Mouse (Mus musculus) gastrocnemius, postnatal 4 days (tissue): ENCODE results near the gene Ntn1. TPM values are rescaled to one million over a fixed set of nuclear protein-coding genes. Genes with fewer than 3 reads are reported as not detected.
A peak's percentile ranks its signal among the peaks of the same experiment; 100 is the strongest.

Source experiments
- DNase-seq, 2 experiments: peaks; one replicate each; pipeline ENCODE4 v3.0.0; 2021 to 2022; ENCODE audit warnings: low spot score in 2 of 2, mixed read lengths in 2 of 2
- long read RNA-seq, 2 experiments: library from polyadenylated mRNA; stranded (forward); transcript quantifications; one replicate each; pipeline ENCODE4 v2.0.0; 2021
- total RNA-seq, 2 experiments: library from RNA; stranded (reverse); gene quantifications; 2 replicates each; pipeline ENCODE4 v1.2.3; 2021

Gene Ntn1
- total RNA-seq, result 10 to 100 TPM; 28.6 to 29.0 TPM
- long read RNA-seq, experiment 1, full-length matches to known transcripts, result 2 of 10 reads
- long read RNA-seq, experiment 1, partial matches to known transcripts, result 0 of 10 reads
- long read RNA-seq, experiment 1, other reads (novel, unspliced or antisense), result 8 of 10 reads
- long read RNA-seq, experiment 2, partial matches to known transcripts, result 0 of 9 reads
- long read RNA-seq, experiment 2, other reads (novel, unspliced or antisense), result 9 of 9 reads

DNA sequence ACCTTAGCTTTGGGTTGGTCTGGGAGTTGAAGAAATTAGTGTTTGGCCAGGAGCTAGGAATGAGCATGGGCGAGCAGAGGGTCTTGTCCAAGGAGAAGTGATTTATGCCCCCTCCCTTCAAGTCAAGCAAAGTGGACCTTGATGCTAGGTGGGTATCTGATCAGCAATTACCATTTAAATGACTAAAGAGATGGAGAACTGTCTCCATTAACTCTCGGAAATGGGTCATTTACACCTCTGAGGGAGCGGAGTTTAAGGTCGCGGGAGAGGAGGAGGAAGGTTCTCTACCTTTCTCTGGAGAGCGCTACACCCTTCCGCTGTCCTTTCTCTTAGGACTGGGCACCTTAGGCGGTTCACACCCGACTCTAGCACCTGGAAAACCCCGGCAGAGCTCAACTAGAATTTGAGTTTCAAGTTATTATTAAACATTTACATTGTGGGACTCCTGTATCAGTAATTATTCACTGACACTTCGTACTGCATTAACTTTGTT is at the start of gene Ntn1:
Ntn1 (minus strand) TSS at position 97 of the 493 bp plus-strand sequence.
- DNase-seq, result no peak

GRCm38 (mm10) chr11:68448356-68448755 is 47.7 kb upstream of the Ntn1 start:
- no peak for DNase-seq

DNA sequence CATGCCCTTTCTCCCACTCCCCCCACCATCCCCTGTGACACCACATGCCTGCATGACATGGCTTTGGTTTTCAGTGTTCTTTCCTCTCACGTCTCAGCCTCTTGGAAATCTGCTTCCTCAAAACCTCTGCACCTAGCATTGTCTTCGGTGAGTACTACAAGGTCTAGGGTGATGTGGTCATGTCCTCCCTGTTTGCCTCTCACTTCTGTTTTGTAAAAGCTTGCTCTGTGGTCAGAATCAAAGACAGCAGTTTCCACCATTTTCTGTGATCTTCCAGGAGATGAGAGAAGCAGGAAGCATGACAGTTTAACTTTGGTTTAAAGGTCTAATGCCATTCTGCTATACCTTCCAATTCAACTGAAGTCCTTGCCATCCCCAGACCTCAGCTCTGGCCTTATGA is 46.6 kb upstream of the Ntn1 start:
- DNase-seq, result no peak

- DNase-seq, result no peak
Observed at GRCm38 (mm10) chr11:68446547-68446946, 45.9 kb upstream of the Ntn1 start.

- DNase-seq, result no peak
Observed at GRCm38 (mm10) chr11:68445901-68446300, 45.3 kb upstream of the Ntn1 start.

DNA sequence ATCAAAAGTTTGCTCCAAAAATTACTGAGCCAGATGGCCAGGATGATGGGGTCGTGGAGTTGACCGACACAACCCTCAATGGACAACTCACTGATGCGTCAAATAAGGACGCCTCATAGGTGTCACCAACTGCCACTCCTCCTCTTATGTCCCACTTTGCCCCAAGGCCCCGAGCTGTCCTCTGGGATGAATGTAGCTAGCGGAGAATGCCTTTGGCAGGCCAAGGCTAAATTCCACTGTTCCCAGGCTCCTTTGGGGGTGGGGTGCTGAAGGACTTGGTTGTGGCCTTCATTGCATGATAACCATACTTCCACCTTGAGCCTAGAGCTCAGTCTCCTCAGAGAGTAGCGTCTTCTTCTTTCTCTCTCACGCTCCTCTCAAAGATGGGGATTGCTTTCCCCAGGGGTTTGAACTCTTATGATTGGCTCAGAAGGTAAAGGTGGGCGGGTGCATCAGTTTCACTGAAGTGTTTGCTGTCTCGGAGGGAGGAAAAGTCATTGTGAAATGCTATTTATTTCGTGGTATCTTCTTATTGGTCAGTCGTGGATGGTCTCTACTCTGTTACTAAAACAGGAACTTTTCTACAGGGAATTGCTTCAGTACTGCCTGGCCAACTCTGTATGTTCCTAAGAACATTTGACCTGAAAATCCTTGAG is 42.5 kb upstream of the Ntn1 start:
- no peak for DNase-seq

DNA sequence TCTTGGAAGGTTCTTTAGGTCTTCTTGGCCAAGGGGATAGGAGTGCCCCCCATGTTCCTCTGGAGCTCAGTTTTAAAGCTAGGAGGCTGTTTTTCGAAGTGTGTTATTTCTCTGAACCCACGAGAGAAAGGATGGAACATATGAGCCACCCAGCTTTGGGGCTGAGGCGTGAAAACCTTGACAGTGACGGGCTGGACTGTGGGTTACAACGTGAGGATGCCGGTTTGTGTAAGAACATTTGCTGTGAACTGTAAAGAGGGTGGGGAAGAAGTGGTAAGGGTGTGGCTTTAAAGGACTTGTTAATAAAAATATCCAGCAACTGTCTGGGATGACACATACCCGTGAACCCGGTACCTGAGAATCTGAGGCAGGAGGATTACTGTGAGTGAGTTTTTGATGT is 41.7 kb upstream of the Ntn1 start:
- no peak for DNase-seq

- no peak for DNase-seq
Observed at GRCm38 (mm10) chr11:68440965-68441364, 40.3 kb upstream of the Ntn1 start.

DNA sequence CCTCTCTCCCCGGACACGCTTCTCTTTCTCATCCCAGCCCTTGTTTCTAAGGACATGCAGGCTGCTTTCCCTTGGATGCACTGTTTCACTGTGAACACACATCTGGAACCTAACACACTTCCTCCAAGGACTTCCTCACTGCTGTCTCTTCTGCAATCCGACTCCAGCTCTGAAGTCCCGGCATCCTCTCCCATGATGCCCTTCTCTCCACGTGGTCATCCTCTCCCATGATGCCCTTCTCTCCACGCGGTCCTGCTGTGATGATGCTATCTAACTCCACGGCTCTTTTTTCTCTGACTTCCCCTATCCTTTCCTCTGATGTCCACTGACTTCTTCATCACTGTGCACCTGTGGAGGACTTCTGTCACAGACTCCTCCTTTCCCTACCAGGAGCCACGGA is 39.5 kb upstream of the Ntn1 start:
- no peak for DNase-seq

GRCm38 (mm10) chr11:68436376-68436775 is 35.8 kb upstream of the Ntn1 start:
- DNase-seq, result no peak

GRCm38 (mm10) chr11:68435601-68436000 is 35.0 kb upstream of the Ntn1 start:
- no peak for DNase-seq

DNA sequence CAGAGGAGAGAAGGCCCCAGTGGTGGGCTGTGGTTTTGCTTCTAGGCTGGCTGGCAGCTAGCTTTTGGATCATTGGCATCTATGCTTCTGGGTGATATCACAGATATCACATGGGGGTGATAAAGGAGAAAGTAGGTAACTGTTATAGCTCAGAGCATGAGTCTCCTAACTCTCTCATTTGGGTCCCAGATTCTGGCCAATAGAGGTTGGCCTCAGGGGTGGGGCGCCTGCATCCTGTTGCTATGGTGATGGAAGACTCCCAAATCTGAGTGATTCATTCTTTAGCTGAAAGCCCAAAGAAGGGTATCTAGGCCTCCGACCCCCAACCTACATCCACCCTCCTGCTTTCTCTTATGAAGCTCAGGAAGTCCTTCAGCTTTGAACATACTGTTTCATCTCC is 34.1 kb upstream of the Ntn1 start:
- no peak for DNase-seq

DNA sequence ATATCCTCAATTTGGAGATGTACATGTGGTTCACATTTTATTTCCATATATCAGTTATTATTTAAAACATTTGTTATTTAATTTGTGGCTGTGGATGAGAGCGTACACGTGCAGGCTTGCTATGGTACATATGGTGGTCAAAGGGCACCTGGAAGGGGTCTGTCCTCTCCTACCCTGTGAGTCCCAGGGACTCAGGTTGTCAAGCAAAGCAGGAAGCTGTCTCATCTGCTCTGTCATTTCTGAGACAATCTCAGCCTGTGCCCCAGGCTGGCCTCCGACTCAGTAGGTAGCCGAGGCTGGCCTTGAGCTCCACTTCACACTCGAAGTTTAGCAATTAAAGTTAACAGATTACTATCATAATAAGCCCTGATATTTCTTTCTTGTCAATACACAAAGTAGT is 32.9 kb upstream of the Ntn1 start:
- no peak for DNase-seq

DNA sequence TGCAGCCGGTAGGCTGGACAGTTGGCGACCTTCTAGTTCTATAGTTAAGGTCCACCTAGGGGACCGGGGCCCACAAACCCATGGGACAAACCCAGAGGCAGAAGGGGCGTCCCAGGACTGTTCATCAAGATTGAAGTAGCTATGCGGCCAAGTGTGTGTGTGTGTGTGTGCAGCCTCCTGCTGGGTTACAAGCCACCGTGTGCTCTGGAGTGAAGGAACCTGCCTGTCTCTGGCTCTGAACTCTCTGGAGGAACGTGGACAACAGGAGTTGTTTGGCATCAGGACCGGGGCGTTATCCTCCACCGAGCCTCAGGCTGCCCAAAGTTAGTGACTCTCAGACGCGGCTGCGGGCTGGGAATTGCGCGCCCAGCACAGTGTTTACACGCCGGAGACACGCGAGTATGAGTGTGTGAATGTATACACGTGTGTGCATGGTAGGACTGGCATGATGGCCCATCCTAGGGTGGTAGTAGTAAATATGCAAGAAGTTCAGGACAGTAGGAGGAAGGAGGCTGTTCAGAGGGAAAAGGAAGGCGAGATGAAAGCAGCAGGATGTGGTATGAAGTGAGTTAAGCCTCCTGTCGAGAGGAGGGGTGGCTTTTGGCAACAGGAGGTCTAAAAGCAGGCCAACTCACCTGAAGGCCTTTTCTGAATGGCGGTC is 31.9 kb upstream of the Ntn1 start:
- DNase-seq, result no peak

- peak; percentile 67 to 82 for DNase-seq
Observed at GRCm38 (mm10) chr11:68431699-68432360, 31.2 kb upstream of the Ntn1 start, which contains the start of gene Pik3r5. TSS of gene Pik3r5 (plus strand) at chr11:68432121.

GRCm38 (mm10) chr11:68430662-68431061 is 30.0 kb upstream of the Ntn1 start:
- DNase-seq, result no peak

DNA sequence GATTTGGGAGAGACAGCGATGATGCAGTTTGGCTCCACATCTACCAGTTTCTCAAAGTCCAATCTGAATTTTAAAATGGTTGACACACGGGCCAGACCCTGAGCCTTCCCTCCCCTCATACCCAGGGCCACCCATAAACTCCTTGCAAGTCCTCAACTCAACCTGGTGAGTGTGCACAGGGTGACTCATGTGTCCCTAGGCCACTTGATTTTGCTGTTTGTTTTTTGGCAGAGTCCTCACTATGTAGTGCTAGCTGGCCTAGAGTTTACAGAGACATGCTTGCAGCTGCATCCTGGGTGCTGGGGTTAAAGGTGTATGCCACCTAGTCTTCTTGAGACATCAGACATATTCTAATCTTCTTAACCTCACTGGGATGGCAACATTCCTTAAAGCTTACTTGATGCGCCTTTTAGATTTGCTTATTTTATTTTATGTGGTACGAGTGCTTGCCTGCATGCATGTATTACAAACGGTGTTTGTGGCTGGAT is 26.5 kb upstream of the Ntn1 start:
- no peak for DNase-seq

GRCm38 (mm10) chr11:68425492-68426315 is 25.1 kb upstream of the Ntn1 start:
- no peak for DNase-seq

DNA sequence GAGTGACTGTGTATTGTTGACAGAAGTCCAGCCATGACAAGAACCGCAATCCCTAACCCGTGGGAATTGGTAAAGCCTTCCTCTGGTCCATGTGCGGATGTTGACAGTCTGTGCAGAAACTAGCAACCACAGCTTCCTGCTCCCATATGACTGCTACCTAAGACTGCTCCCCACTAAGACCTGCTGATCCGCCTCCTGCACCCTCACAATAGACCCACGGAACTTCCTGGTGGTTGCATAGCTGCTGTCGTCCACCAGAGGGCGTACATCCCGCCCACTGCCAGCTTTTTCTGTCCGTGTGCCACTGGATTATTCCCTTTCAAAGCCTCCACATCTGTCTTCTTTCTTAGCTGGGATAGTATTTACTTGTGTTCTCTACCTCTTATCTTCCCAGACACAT is 17.2 kb upstream of the Ntn1 start:
- DNase-seq, result peak in 1 of 2 experiments; percentile 32

DNA sequence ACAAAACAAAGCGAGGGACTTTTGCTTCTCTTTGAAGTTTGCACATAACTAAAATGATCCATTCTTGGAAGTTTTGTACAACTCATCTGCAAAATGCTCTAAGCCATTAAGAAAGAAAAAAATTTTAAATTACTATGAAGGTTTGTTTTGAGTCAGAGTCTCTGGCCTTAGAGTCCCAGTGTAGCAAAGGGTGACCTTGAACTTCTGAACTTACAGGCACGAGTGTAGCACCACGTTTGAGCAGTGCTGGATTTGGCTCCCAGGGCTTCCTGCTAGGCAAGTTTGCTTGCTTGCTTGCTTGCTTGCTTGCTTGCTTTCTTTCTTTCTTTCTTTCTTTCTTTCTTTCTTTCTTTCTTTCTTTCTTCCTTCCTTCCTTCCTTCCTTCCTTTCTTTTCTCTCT is 16.4 kb upstream of the Ntn1 start:
- no peak for DNase-seq

DNA sequence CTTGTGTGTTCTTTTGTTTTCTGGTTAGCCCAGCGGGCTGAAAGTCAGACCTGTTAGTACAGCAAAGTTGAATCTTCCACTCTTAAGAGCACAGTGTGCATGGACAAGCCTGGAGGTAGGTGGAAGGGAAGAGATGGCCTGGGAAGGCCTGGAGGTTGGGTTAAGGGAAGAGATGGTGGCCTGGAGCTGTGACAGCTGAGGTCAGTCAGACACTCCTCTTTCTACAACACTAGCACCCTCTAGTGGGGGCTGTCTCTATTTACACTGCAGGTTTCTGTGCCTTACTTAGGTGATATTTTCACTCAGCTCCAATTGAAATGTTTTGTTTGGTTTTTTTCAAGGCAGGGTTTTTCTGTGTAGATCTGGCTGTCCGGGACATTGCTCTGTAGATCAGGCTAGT is 7.5 kb upstream of the Ntn1 start:
- peak; percentile 69 to 81 for DNase-seq
